Mouse (Mus musculus) frontal cortex, adult 2 months (tissue): ENCODE results near the gene Psmg3. TPM values are rescaled to one million over a fixed set of nuclear protein-coding genes. Genes with fewer than 3 reads are reported as not detected.

ENCODE experiments used
- DNase-seq, 2 experiments: peaks; one replicate each; pipeline ENCODE4 v3.0.0; 2022; ENCODE audit warnings: low spot score in 1 of 2; ENCODE audit errors: extremely low spot score in 1 of 2
- polyA plus RNA-seq: library from polyadenylated mRNA; depleted of rRNA; stranded (reverse); fragments of >200 nt; gene quantifications from 2 replicates; pipeline ENCODE4 v1.2.3, GENCODE M21; 2012; rRNA removed

Gene Psmg3
- polyA plus RNA-seq, 1 experiment: 32.5 TPM

- no peak for DNase-seq
Observed at GRCm38 (mm10) chr5:139796001-139796620, 30.6 kb downstream of the Psmg3 start.

DNA sequence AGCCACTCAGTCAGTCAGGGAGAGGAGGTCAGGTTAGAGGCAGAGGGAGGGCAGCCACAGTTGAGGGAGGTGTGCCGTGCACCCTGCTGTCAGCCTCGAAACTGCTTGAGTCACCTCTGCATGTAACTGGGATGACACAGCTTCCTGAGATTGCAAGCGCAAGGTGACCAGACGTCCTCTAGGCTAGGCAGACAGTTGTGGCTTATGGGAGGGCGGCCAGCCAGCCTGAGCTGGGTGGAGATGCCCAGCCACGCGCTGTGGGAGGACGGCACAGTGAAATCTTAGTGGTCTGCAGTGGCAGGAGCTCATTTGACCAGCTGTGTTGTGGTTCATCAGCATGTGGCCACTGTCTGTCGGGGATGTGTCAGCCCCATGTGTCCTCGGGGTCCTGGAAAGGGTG lies 31.7 kb downstream of the Psmg3 start:
- DNase-seq: no peak

DNA sequence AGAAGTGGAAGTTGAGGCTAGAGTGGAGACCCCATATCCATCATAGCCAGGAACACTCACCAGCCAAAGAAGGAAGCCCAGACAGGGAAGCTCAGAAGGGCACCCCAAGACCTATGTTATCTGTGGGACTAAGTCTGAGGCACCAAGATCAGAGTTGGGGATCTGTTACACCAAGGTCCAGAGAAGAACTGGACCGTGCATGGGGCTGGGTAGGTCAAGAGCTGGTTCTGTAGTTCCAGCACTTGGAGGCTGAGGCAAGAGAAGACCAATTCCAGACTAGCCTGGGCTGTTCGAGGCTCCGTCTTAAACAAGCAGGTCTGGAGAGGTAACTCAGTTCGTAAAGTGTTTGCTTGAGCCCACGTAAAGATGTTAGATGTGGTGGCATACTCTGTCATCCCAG lies 32.5 kb downstream of the Psmg3 start:
- DNase-seq: no peak

DNA sequence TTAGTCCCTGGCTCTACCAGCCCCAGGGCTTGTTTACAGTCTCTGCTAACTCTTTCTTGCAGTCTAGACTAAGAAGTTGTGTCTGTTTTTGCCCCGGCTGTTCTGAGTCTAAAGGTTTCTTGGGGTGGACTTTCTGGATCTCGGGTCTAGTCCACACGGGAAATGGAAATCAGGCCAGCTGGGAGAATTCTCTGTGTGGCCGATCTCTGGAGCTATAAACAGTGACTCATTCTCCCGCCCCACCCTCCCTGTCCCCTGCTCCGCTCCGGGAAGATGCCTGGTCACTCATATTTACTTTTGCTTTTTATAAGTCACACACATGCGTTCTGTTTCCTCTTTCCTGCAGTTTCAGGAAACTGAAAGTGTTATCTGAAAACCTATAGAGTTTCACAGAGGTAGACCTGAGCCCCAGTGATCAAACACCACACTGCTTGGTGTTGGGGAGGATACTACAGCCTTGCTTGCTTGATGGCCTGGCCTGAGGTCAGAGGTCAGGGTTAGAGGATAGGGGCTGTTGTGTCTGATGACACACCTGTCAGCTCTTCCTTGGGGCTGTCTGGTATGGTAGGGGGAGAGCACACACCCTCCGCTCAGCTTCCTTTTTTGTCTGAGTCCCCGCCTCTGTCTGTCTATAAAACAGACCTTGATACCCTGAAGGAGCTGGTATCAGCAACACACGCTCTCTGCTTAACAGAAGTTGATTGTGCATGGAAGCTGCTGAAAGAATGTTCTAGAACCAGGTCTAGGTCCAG lies 33.2 kb downstream of the Psmg3 start:
- no peak for DNase-seq

DNA sequence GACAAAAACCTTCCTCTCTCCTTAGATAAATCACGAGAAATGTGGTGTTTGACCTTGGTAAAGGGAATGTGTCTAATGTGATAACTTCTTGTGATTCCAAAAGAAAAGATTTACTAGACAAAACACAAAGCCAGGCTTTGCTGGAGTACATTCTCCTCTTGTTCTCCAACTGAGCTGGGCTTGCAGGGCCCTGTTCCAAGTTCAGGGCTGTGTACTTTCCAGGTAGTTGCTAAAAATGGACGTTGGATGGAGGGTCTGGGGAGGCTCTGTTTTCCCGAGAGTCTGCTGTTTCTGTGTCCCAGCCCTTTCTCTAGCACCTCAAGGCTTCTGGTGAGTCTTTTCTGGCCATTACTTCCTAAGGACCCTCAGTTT lies 33.7 kb downstream of the Psmg3 start:
- DNase-seq: no peak

- DNase-seq: no peak
Observed at GRCm38 (mm10) chr5:139792159-139792775, 34.4 kb downstream of the Psmg3 start.

DNA sequence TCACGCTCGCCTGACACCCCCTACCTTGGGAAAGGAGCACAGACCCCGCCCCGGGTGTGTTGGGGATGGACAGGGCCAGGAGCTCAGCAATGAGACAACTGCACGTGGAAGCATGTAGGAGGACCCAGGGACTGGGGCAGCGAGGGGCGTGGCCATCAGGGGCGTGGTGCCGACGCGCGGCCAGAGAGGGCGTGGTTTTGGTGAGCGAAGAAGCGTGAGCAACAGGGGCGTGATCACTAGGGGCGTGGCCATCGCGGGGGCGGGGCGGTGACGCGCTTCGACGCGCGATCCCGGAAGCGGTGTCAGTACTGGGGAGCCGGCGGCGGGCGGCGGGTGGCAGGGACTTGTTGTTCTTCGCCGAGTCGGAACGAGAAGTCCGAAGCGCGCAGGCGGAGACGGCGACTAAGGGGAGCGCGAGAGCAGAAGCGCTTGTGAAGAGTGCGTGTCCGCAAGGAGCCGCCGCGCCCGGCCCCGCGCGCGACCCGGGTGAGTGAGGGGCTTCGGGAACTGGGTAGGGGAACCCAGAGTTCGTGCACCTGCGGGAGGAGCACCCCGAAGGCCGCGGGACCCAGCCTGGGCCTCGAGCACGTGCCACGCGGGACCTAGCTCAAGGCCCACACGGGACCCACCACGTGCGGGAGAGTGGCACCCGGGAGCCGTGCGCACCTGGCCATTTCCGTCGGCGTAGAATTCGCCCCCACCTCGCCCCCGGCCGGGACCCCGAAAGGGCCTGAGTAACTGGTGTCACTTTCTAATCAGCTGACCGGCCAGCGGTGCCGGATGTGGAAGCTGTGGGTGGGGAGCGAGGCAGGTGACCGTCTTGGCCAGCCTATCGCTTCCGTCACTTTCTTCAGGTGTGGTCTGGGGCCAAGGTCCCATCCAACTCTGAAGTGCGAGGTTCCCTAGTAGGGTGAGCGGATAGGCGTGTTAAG lies 35.2 kb downstream of the Psmg3 start, which contains the start of gene Mafk:
TSS of gene Mafk (plus strand) at position 287 of the 932 bp plus-strand sequence.
- peak; percentile 86 to 94 for DNase-seq

DNA sequence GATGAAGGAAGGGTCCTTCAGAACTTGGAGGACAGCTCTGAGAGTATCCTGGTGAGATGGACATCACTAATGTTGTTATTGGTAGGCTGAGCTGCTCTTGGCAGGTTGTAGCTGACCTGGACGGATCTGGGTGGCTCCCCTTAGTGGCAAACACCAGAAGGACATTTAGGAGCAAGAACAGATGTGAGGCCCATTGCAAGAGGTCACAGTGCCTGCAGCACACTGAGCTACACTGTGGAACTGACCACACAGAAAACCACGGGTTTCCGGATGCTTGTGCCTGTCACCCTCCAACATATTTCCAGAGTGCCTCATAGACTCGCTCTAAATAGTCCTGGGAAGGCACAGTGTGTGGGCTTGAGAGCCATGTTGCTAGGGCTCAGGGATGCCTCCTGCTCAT lies 37.2 kb downstream of the Psmg3 start:
- DNase-seq: no peak

DNA sequence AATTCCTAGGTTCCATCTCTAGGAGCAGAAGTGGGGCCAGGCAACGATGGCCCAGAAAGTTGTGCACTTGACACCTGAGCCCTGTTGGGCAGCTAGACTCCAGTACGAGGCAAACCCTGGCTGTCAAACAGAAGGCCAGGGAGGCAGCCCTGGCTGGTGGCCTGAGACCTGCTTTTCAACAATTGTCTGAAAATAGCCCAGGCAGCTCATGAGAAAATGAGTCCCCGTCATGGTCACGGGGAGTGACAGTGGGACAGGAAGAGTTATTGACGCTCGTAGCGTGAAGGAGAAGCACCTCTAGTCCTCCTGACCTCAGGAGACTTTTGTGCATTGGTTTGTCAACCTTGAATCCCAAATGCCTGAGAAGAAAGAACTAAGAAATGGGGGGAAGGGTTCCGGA lies 45.3 kb downstream of the Psmg3 start:
- no peak for DNase-seq

DNA sequence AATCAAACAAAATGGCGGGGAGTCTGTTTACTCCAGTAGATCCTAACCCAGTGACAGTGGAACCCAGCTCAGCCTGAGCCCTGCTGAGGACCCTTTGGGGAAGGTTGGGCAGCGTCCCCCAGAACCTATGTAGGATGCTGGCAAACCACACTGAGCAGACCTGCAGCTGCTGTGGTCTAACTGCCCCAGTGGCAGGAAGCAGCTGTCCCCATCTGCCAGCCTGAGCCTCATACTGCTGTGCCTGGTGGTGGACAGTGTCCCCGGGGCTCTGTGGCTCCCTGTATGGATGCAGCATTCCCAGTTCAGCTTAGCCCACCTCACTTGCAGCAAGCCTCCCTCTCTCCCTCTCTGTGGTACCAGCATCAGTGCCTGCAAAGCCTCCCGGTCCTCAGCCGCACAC lies 49.7 kb downstream of the Psmg3 start:
- DNase-seq: no peak

DNA sequence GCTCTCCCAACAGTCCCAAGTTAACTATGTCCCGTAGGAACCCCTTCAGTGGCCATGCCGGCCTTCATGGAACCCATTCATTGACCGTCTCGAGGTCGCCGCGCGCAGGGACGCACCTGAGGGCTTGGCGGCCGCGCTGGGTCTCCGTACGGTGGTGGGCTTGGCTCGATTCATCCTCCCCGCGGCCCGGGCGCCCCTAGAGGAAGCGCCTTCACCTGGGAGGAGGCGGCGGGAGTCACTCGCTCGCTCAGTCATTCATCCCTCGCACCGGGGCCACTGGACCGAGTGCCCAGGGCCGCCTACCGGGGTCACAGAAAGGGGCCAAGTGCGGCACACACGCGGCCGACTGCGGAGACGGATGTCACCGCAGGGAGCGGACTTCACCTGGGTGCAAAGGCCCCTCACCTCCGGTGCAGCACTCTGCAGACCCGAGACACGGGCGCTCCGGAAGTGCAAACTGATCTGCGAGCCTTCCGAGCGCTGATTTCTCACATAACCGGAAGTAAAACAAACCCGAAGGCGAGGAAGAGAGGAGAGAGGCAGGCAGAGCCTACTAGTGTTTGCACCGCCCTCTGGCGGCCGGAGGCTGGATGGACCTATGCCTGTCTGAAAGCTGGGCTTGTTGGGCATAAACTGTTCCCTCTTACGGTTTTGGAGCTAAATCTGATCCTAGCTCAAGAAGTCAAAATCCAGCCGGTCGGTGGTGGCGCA lies 51.3 kb downstream of the Psmg3 start, which contains the start of gene Ints1:
TSS of gene Ints1 (minus strand) at position 459 of the 711 bp plus-strand sequence.
- DNase-seq: peak; percentile 95 to 99

Other genes starting within 250 kb of the Psmg3 start
- gene Micall2, start 90.5 kb downstream of the Psmg3 start, polyA plus RNA-seq: 1.9 and 2.5 TPM in 2 replicates
- 70.4 and 73.5 TPM in 2 replicates for gene Ints1, start 51.2 kb downstream of the Psmg3 start, polyA plus RNA-seq
- gene Mafk, start 35.4 kb downstream of the Psmg3 start, polyA plus RNA-seq: 6.9 and 7.3 TPM in 2 replicates
- 0.10 and 0.34 TPM in 2 replicates for gene Tmem184a, start 7.0 kb downstream of the Psmg3 start, polyA plus RNA-seq
- not detected in 2 replicates for gene Gm26938, start 478 bp downstream of the Psmg3 start, polyA plus RNA-seq
- gene Elfn1, start 81.1 kb upstream of the Psmg3 start, polyA plus RNA-seq: 33.4 and 38.0 TPM in 2 replicates